In the genomic region with DNA sequence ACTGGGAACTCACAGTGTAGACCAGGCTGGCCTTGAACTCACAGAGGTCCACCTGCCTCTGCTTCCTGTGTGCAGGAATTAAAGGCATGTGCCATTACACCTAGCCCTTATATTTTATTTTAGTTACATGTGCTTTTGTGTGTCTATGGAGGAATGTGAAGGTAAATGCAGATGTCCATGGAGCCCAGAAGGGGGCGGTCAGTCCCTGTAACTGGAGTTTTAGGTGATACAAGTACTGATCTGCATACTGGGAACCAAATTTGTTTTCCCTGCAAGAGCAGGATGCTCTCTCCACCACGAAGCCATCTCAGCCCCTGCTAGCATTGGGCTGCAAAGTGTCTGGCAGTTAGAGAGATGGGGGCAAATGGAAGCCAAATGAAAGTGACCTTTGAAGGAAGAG, we compare ENCODE assay signal across 13 mouse cellular contexts. TPM values are rescaled to one million over a fixed set of nuclear protein-coding genes. Genes with fewer than 3 reads are reported as not detected.
DNase-seq lines count a peak whose midpoint lies in the region; ATAC-seq and TF ChIP-seq lines count a peak whose summit lies in the region.
"Had no signal": no experiment of that assay in that cellular context is flagged by ENCODE, and none has a peak within 500 bp of the region (broad histone marks: within the 10 kb centered on the region; RNA-seq: fewer than 3 reads in every experiment).

No protein-coding gene starts in this region.

- no peak for TF ChIP-seq EP300 in heart, postnatal 0 days (IDR thresholded peaks at IDR 0.05; ENCODE audit: low read depth)

- H3K4me1 ChIP-seq in heart, postnatal 0 days (ENCODE audit: control insufficient read depth, insufficient read depth), result peaks cover 15% of the 10 kb centered on the region

- peak; percentile 33 for DNase-seq in heart, postnatal 0 days (ENCODE audit: low spot score)
- no peak for DNase-seq in heart, postnatal 36 days
- DNase-seq in thymus, postnatal 0 days (ENCODE audit: low spot score), result peak; percentile 44
- DNase-seq in thymus, postnatal 36 days, result no peak
- DNase-seq in embryo, embryonic 11 days, result peak; percentile 66
- DNase-seq in heart, postnatal 10 days, result no peak
- no peak for DNase-seq in heart, adult 9 months (ENCODE audit: low spot score in 2 of 2)
- DNase-seq: cerebellum, postnatal 14 days; gastrocnemius, postnatal 25 days had no signal

- 16% methylated on average over 2 of the region's 2 CpGs for WGBS in heart, postnatal 0 days

- H3K4me3 ChIP-seq in heart, postnatal 0 days (ENCODE audit: low read depth, low read length), result no peak overlapping the region
- H3K4me3 ChIP-seq: hindbrain, embryonic 13.5 days; stomach, embryonic 15.5 days had no signal

- H3K9me3 ChIP-seq in heart, postnatal 0 days (replicated peaks; ENCODE audit: control insufficient read depth, low read length), result no peaks in the 10 kb centered on the region
- H3K9me3 ChIP-seq: hindbrain, embryonic 13.5 days; stomach, embryonic 15.5 days had no signal

- H3K27ac ChIP-seq in heart, postnatal 0 days (ENCODE audit: low read depth), result no peak overlapping the region
- H3K27ac ChIP-seq: hindbrain, embryonic 13.5 days; macrophage; stomach, embryonic 15.5 days had no signal

- no peak for ATAC-seq in heart, postnatal 0 days (ENCODE audit: insufficient read depth, low read depth)
- ATAC-seq in erythroblast, adult 5-6 weeks (replicated peaks; ENCODE audit: low FRiP score, poor library complexity, severe bottlenecking), result no peak

- peak; percentile 62 for TF ChIP-seq CTCF in heart, postnatal 0 days (IDR thresholded peaks at IDR 0.05; ENCODE audit: low read depth)

- H3K4me2 ChIP-seq in heart, postnatal 0 days (ENCODE audit: low read depth, low read length), result no peak overlapping the region
- H3K4me2 ChIP-seq: hindbrain, embryonic 13.5 days; stomach, embryonic 15.5 days had no signal

- H3K27me3 ChIP-seq in heart, postnatal 0 days (ENCODE audit: control insufficient read depth, insufficient read depth, low read length), result no peaks in the 10 kb centered on the region
- H3K27me3 ChIP-seq: hindbrain, embryonic 13.5 days; stomach, embryonic 15.5 days had no signal

- H3K36me3 ChIP-seq in heart, postnatal 0 days (replicated peaks; ENCODE audit: control insufficient read depth, insufficient read depth, low read length), result peaks cover 11% of the 10 kb centered on the region
- H3K36me3 ChIP-seq: stomach, embryonic 15.5 days had no signal

- intact Hi-C loops in heart, postnatal 36 days (cut with DNase I), result no loop called here
- intact Hi-C loops in heart, postnatal 10 days (cut with DNase I), result no loop called here

- no peak overlapping the region for H3K9ac ChIP-seq in heart, postnatal 0 days (replicated peaks; ENCODE audit: low read depth, low read length)
- H3K9ac ChIP-seq: hindbrain, embryonic 13.5 days; stomach, embryonic 15.5 days had no signal

RNA-seq across cellular contexts. Expression of a gene that starts 2.5 kb away (rescaled TPM):
- 70.4 and 74.5 TPM in 2 replicates for total RNA-seq in heart, postnatal 0 days (2014; rRNA removed; ENCODE audit: low replicate concordance)
- polyA plus RNA-seq in heart, postnatal 0 days (2015; fragmentation: Nextera tagmentation; extraction: Ambion mirVana), result 490 and 527 TPM in 2 replicates
- total RNA-seq in heart, postnatal 36 days (2021), result 100 to 1,000 TPM; 241 to 249 TPM
- polyA plus RNA-seq in thymus, postnatal 0 days (2015; fragmentation: Nextera tagmentation; extraction: Ambion mirVana), result 808 and 867 TPM in 2 replicates
- total RNA-seq in erythroblast, adult 5-6 weeks (2015; ENCODE audit: low replicate concordance), result 104 and 108 TPM in 2 replicates
- total RNA-seq in erythroblast, adult 5-6 weeks (2017; ENCODE audit: low replicate concordance), result 44.6 and 57.0 TPM in 2 replicates
- 100 to 1,000 TPM; 272 to 274 TPM for total RNA-seq in heart, postnatal 10 days (2021)

RNA-seq across cellular contexts. Expression of a gene that starts 2.6 kb away (rescaled TPM):
- total RNA-seq in heart, postnatal 0 days (2014; rRNA removed; ENCODE audit: low replicate concordance), result 11.6 and 19.5 TPM in 2 replicates
- 14.3 and 14.6 TPM in 2 replicates for polyA plus RNA-seq in heart, postnatal 0 days (2015; fragmentation: Nextera tagmentation; extraction: Ambion mirVana)
- 10 to 100 TPM; 11.7 to 12.2 TPM for total RNA-seq in heart, postnatal 36 days (2021)
- 18.6 and 19.0 TPM in 2 replicates for polyA plus RNA-seq in thymus, postnatal 0 days (2015; fragmentation: Nextera tagmentation; extraction: Ambion mirVana)
- total RNA-seq in erythroblast, adult 5-6 weeks (2015; ENCODE audit: low replicate concordance), result 2.5 TPM in 1 of 2 replicates, not detected in the other
- 3.7 and 4.3 TPM in 2 replicates for total RNA-seq in erythroblast, adult 5-6 weeks (2017; ENCODE audit: low replicate concordance)
- 10 to 100 TPM; 10.3 to 12.4 TPM for total RNA-seq in heart, postnatal 10 days (2021)

RNA-seq across cellular contexts. Expression of a gene that starts 10.3 kb away (rescaled TPM):
- 26.1 and 54.3 TPM in 2 replicates for total RNA-seq in heart, postnatal 0 days (2014; rRNA removed; ENCODE audit: low replicate concordance)
- 3.0 and 3.3 TPM in 2 replicates for polyA plus RNA-seq in heart, postnatal 0 days (2015; fragmentation: Nextera tagmentation; extraction: Ambion mirVana)
- 10 to 100 TPM; 16.4 to 19.1 TPM for total RNA-seq in heart, postnatal 36 days (2021)
- polyA plus RNA-seq in thymus, postnatal 0 days (2015; fragmentation: Nextera tagmentation; extraction: Ambion mirVana), result 3.3 and 3.8 TPM in 2 replicates
- total RNA-seq in erythroblast, adult 5-6 weeks (2015; ENCODE audit: low replicate concordance), result not detected in 2 replicates
- not detected in 2 replicates for total RNA-seq in erythroblast, adult 5-6 weeks (2017; ENCODE audit: low replicate concordance)
- 10 to 100 TPM; 23.8 to 28.3 TPM for total RNA-seq in heart, postnatal 10 days (2021)
- polyA plus RNA-seq: macrophage had no signal

RNA-seq across cellular contexts. Expression of a gene that starts 11.0 kb away (rescaled TPM):
- total RNA-seq in heart, postnatal 0 days (2014; rRNA removed; ENCODE audit: low replicate concordance), result 17.1 and 31.2 TPM in 2 replicates
- 11.1 and 11.7 TPM in 2 replicates for polyA plus RNA-seq in heart, postnatal 0 days (2015; fragmentation: Nextera tagmentation; extraction: Ambion mirVana)
- total RNA-seq in heart, postnatal 36 days (2021), result 1 to 10 TPM; 8.0 to 8.2 TPM
- 23.4 and 28.4 TPM in 2 replicates for polyA plus RNA-seq in thymus, postnatal 0 days (2015; fragmentation: Nextera tagmentation; extraction: Ambion mirVana)
- 4.2 TPM in 1 of 2 replicates, not detected in the other for total RNA-seq in erythroblast, adult 5-6 weeks (2015; ENCODE audit: low replicate concordance)
- 4.8 and 10.6 TPM in 2 replicates for total RNA-seq in erythroblast, adult 5-6 weeks (2017; ENCODE audit: low replicate concordance)
- 10 to 100 TPM in 1 of 2 experiments, 1 to 10 TPM in 1; 9.2 to 10.4 TPM for total RNA-seq in heart, postnatal 10 days (2021)

RNA-seq across cellular contexts. Expression of a gene that starts 25.4 kb away (rescaled TPM):
- 21.6 and 44.2 TPM in 2 replicates for total RNA-seq in heart, postnatal 0 days (2014; rRNA removed; ENCODE audit: low replicate concordance)
- polyA plus RNA-seq in heart, postnatal 0 days (2015; fragmentation: Nextera tagmentation; extraction: Ambion mirVana), result 14.5 and 14.6 TPM in 2 replicates
- total RNA-seq in heart, postnatal 36 days (2021), result 10 to 100 TPM; 14.0 to 14.7 TPM
- 42.1 and 42.4 TPM in 2 replicates for polyA plus RNA-seq in thymus, postnatal 0 days (2015; fragmentation: Nextera tagmentation; extraction: Ambion mirVana)
- total RNA-seq in erythroblast, adult 5-6 weeks (2015; ENCODE audit: low replicate concordance), result 7.3 and 19.6 TPM in 2 replicates
- 1.7 and 4.2 TPM in 2 replicates for total RNA-seq in erythroblast, adult 5-6 weeks (2017; ENCODE audit: low replicate concordance)
- 10 to 100 TPM in 1 of 2 experiments, 1 to 10 TPM in 1; 9.8 to 12.2 TPM for total RNA-seq in heart, postnatal 10 days (2021)

Comparison
In these comparisons a context has a peak if more than half of its experiments do, and no peak if none do; other contexts are left out.
1. DNase-seq: peak in heart, postnatal 0 days (single experiment), thymus, postnatal 0 days (single experiment) and embryo, embryonic 11 days (single experiment); none in heart, postnatal 36 days (0 of 2), thymus, postnatal 36 days (0 of 2), heart, postnatal 10 days (0 of 2) and heart, adult 9 months (0 of 2).
2. RNA of a gene that starts 10.3 kb away (total RNA-seq): 26.1 to 54.3 TPM in heart, postnatal 0 days, 23.8 to 28.3 TPM in heart, postnatal 10 days and 16.4 to 19.1 TPM in heart, postnatal 36 days; not detected in erythroblast, adult 5-6 weeks; every median in the first group is over 10 times any median in the second.